Mouse (Mus musculus) 3134 (cell line): Measurements from ENCODE around the gene Atg14.
"Not testable (repeated sequence)": the region's sequence is repeated elsewhere in the genome, so short reads cannot be mapped to it uniquely, and the experiment has no call there.

Experiments
- DNase-seq: peaks from one replicate; pipeline ENCODE4 v3.0.0-alpha.2; 2011; ENCODE audit warnings: low spot score; ENCODE audit not compliant: insufficient read length; ENCODE audit errors: extremely low read depth

Gene Atg14

GRCm38 (mm10) chr14:47570549-47570948, at the start of gene Atg14:
Atg14 (minus strand) TSS chr14:47570649.
- not testable (repeated sequence) for DNase-seq

- DNase-seq, result no peak
These were observed 48.4 kb upstream of the Atg14 start for GRCm38 (mm10) chr14:47618891-47619290.

DNA sequence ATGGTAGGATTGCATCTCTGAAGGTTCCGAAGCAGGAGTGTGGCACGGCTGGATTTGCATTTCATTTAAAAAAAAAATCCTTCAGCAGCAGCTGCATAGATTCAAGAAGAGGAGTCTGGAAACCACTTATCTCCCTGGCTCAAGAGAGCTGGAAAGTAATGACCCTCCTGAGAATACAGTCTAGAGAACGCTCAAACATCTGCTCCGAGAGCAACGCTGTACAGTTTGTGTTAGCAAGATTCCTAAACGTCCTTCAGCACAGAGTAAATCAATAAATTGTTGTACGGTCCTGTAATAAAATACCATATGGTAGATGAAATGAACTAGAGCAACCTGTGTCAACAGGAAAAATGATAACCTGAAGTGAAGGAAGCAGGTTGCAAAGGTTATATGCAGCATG, 42.8 kb upstream of the Atg14 start:
- DNase-seq, result no peak

- no peak for DNase-seq
These were observed 27.5 kb upstream of the Atg14 start for GRCm38 (mm10) chr14:47597942-47598388.

GRCm38 (mm10) chr14:47594426-47595103, 24.1 kb upstream of the Atg14 start:
- no peak for DNase-seq

- no peak for DNase-seq
These were observed 20.0 kb upstream of the Atg14 start for GRCm38 (mm10) chr14:47590391-47590975.

DNA sequence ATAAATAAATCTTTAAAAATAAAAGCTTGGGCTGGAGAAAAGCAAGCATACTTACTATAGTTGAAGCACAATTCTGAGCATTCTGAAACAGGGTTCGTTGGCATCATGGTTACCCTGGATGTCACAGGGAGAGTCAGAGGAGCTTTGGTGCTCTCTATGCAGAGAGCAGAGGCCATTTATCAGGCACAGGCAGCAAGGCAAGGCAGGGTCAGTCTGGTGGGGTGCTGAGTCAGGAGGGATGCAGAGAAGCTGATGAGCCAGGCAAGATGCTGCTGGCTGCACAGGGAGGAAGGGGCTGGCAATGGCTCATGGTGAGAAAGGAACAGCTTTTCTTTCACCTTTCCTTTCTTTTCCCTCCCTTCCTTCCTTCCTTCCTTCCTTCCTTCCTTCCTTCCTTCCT, 19.0 kb upstream of the Atg14 start:
- no peak for DNase-seq

- DNase-seq, result no peak
These were observed 13.9 kb upstream of the Atg14 start for GRCm38 (mm10) chr14:47584346-47584745.

DNA sequence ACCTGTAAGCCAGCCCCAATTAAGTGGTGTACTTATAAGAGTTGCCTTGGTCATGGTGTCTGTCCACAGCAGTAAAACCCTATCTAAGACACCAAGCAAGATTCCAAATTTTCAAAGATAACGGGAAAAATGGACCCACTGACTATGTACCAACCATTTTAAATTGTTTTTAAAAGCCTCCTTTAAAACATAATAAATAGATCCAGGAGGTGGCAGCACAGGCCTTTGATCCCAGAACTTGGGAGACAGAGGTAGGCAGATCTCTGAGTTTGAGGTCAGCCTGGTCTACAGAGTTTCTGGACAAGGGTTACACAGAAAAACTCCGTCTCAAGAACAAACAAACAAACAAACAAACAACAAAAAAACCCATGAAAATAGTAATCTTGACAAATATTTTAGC, 11.2 kb upstream of the Atg14 start:
- no peak for DNase-seq

GRCm38 (mm10) chr14:47581280-47581679, 10.8 kb upstream of the Atg14 start:
- no peak for DNase-seq

- no peak for DNase-seq
These were observed 7.6 kb upstream of the Atg14 start for GRCm38 (mm10) chr14:47578086-47578485.

DNA sequence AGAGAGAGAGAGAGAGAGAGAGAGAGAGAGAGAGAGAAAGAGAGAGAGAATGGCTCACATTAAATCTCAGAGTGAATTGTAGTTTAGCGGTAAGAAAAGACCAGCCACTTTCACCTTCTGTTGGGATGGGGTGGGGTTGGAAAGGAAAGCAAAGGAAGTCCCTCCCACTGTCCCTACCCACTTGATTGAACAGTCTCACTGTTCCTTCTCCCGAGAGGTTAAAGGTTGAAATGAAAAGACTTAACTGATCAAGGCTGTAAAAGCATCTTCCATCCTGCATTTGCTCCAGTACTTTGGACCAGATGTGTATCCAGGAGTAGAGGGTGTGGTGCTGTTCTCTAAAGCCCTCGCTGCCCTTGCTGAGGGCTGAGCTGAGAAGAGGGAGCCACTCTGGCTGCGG, 6.2 kb upstream of the Atg14 start:
- DNase-seq, result no peak

DNA sequence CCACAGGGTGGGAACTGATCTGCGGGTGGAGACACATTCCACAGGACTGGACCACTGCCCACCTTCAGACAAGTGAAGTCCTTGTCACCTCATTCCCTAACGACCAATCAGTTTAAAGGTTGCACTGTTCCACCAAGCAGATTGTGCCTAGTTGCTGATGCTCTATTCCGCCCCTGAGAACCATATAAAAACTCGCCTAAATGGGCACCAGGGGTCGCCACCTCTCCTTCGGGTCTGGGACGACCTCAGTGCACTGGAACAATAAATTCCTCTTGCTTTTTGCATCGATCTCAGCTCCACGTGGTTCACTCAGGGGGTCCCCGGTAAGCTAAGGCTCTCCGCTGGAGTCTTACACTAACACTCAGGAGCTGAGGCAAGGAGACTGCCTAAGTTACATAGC, 4.3 kb upstream of the Atg14 start:
- no peak for DNase-seq

GRCm38 (mm10) chr14:47572707-47573106, 2.3 kb upstream of the Atg14 start:
- no peak for DNase-seq

DNA sequence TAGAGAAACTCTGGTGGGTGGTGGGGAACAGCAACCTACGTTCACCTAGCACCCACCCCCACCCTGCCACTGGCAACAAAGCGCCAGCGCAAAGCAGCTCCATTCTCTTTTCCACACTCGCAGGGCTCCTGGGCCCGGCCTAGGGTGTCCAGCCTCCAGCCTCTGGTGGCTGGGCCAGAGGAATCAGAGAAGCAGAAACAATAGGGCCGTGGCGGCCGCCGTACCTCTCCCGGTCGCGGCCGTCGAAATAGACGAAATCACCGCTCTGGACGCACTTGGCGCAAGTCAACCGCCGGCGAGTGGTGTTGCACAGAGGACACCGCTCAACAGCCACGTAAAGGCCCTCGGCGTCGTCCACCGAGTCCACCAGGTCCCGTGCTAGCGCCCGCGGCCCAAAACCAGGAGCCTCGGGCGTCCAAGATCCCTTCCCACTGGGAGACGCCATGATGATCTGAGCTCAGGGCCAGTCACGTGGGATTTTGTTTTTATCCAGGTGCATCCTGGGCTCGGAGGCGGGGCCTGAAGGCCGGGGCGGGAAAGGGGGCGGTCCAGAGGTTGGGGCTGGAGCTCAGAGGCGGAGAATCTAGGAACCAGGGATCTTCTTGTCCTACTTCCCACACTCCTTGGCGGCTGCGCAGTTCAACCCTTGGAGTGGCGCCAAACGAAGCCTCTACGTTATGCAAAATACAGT, 2.3 kb downstream of the Atg14 start:
- peak; percentile 99 for DNase-seq

GRCm38 (mm10) chr14:47563106-47563505, 7.3 kb downstream of the Atg14 start:
- DNase-seq, result no peak

DNA sequence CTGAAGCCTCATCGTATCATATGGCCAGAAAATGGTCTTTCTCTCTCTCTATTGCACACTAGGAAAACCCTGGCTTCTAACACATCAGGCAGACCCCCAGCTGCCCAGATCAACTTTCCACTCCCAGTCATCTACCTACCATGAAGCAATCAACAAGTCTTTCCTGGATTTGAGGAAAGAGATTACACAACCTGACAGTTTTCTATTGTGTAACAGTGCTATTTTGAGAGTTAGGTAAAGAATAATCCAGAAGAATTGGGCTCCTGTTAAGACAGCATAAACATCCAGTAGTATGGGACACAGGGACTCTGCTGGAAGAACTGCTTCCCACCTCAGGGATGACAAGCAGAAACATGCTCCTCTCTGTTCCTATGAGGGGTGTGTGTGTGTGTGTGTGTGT, 7.9 kb downstream of the Atg14 start:
- DNase-seq, result no peak

DNA sequence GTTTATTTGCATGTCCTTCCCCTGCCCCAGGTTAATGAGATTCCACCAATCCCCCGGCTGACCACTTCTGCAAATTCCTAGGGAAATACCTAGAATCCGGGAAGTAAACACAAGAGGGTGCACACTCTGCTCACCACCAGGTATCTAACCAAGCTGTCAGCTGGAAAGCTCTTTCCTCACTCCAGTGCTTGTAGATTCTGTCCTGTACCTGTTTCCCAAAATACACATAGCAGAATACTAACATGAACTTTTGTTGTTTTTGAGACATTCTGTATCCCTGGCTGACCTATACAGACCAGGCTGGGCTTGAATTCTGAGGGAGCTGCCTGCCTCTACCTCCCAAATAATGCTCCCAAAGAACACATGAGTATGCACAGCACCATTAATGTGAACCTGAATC, 9.7 kb downstream of the Atg14 start:
- DNase-seq, result no peak

DNA sequence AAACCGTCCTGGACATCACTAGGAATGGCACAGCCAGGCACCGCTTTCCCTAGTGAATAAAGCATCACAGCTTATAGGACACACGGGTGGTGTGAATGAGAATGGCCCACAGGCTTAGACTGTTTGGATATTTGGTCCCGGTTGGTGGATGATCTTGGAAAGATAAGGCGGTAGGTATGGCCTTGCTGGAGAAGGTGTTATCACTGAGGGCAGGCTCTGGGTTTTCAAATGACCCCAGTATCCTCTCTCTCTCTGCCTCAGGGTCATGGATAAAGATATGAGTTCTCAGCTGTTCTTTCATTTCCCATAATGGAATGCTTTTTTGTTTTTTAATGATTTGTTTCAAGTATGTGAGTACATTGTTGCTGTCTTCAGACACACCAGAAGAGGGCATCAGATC, 15.2 kb downstream of the Atg14 start:
- no peak for DNase-seq

DNA sequence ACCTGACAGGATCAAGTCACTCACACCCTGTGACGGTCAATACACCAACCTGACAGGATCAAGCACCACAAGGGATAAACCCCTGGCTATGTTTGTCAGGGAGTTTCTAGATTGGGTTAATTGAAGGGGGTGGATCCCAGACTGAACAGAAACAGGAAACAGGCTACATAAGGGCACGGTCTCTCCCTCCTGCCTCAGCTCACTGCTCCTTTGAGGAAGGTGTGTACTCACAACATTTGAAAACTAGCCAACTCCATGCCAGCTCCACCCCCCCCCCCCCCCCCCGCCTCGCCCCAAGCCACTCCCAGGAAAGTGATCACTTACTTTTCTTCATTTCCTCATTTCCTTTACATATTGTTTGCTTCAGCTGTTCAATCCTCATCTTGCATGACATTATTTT, 16.2 kb downstream of the Atg14 start:
- DNase-seq, result no peak

DNA sequence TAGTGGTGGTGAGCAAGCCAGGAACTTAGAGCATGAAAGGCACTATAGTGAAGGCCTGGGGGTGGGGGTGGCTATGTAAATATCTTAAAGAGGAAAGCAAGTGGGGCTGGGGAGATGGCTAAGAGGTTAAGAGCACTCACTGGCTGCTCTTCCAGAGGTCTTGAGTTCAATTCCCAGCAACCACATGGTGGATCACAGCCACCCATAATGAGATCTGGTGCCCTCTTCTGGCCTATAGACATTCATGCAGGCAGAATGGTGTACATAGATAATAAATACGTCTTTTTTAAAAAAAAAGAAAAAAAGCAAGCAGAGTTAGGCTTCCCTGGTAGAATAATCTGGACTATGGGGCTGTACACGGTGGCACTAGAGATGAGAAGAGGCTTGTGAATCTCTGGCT, 17.1 kb downstream of the Atg14 start:
- DNase-seq, result no peak

DNA sequence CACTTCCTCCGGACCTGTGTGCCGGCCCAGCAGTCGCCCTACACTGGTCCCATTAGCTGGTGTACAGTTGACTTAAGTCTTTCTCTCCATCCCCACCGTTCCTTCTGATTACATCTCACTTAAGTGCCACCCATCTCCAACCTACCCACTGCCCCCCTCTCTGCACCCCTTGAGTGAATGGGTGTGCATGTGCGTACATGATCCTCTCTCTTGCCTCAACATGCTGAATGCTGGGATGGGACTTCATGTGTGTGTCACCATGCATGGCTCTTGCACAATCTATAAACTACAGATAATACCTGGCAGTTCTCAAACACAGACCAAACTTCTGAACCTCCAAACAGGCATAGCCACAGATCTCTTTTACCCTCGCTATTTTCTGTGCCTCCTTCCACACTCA, 18.8 kb downstream of the Atg14 start:
- DNase-seq, result no peak
